Mouse (Mus musculus) stomach, embryonic 15.5 days (tissue): ENCODE results near the gene Cdc42ep2. TPM values are rescaled to one million over a fixed set of nuclear protein-coding genes. Genes with fewer than 3 reads are reported as not detected.

Experiments used
- ATAC-seq: fragments of 200-750 bp; cut with Nextera tagmentation; 2 replicates; pipeline ENCODE4 v1.8.0; 2017; ENCODE audit warnings: low read depth, moderate number of reproducible peaks, moderate TSS enrichment; ENCODE audit not compliant: insufficient read depth, low FRiP score
- H3K27ac ChIP-seq: fragments of 300-500 bp; sonication (generic); 2 replicates; pipeline ENCODE4 v1.5.1; 2015; ENCODE audit warnings: mild to moderate bottlenecking, inconsistent platforms
- H3K27me3 ChIP-seq: fragments of 300-500 bp; sonication (generic); replicated peaks from 2 replicates; pipeline ENCODE4 v1.6.1; 2015; ENCODE audit warnings: inconsistent platforms
- H3K36me3 ChIP-seq: fragments of 300-500 bp; sonication (generic); 2 replicates; pipeline ENCODE4 v1.6.1; 2015; ENCODE audit warnings: inconsistent platforms
- H3K4me1 ChIP-seq: fragments of 300-500 bp; sonication (generic); 2 replicates; pipeline ENCODE4 v1.6.1; 2015; ENCODE audit warnings: inconsistent platforms
- H3K4me2 ChIP-seq: fragments of 300-500 bp; sonication (generic); 2 replicates; pipeline ENCODE4 v1.6.1; 2015; ENCODE audit warnings: mild to moderate bottlenecking, inconsistent platforms
- H3K4me3 ChIP-seq: fragments of 300-500 bp; sonication (generic); replicated peaks from 2 replicates; pipeline ENCODE4 v1.5.1; 2015; ENCODE audit warnings: inconsistent platforms
- H3K9ac ChIP-seq: fragments of 300-500 bp; sonication (generic); 2 replicates; pipeline ENCODE4 v1.6.1; 2015; ENCODE audit warnings: inconsistent platforms
- H3K9me3 ChIP-seq: fragments of 300-500 bp; sonication (generic); 2 replicates; pipeline ENCODE4 v1.6.1; 2016; ENCODE audit warnings: inconsistent platforms
- WGBS: fragments of 180-500 bp; shearing (Covaris S2); methylation state at CpG from one replicate; pipeline ENCODE4 v1.1.7; 2015; 5-methylcytosine and 5-hydroxymethylcytosine counted together
- polyA plus RNA-seq: library from polyadenylated mRNA; unstranded; fragments of >200 nt; fragmentation: Nextera tagmentation; extraction: Ambion mirVana; gene quantifications from 2 replicates; pipeline ENCODE4 v1.2.1, GENCODE M21; 2015

Gene Cdc42ep2
- 9.6 and 11.0 TPM in 2 replicates for polyA plus RNA-seq

- peaks cover 35% of the 10 kb centered on the region for H3K4me1 ChIP-seq
- WGBS = 0% methylated on average over 18 of the region's 18 CpGs
Observed at GRCm38 (mm10) chr19:5924713-5925093, at the start of gene Cdc42ep2. Gene Cdc42ep2, minus strand, starts transcription at chr19:5924816.

GRCm38 (mm10) chr19:5967664-5968063 is 43.0 kb upstream of the Cdc42ep2 start:
- 78% methylated on average over 10 of the region's 10 CpGs for WGBS
- no peak overlapping the region for H3K9ac ChIP-seq
- ATAC-seq = peak; percentile 78; the same call in 1 of the 2 replicates
- no peak overlapping the region for H3K27ac ChIP-seq
- H3K4me3 ChIP-seq = no peak overlapping the region
- no peaks in the 10 kb centered on the region for H3K27me3 ChIP-seq
- H3K4me2 ChIP-seq = no peak overlapping the region
- peaks cover 13% of the 10 kb centered on the region for H3K4me1 ChIP-seq
- H3K36me3 ChIP-seq = no peaks in the 10 kb centered on the region
- no peaks in the 10 kb centered on the region for H3K9me3 ChIP-seq

More at GRCm38 (mm10) chr19:5924713-5925093, at the start of gene Cdc42ep2:
- ATAC-seq = peak; percentile 94
- peak within 1 kb of the TSS; percentile 86 for H3K4me2 ChIP-seq
- no peaks in the 10 kb centered on the region for H3K9me3 ChIP-seq
- peak within 1 kb of the TSS; percentile 89 for H3K27ac ChIP-seq
- H3K27me3 ChIP-seq = no peaks in the 10 kb centered on the region
- H3K4me3 ChIP-seq = peak within 1 kb of the TSS; percentile 58
- peak within 1 kb of the TSS; percentile 42; the same call in 1 of the 2 replicates for H3K9ac ChIP-seq
- H3K36me3 ChIP-seq = no peaks in the 10 kb centered on the region

GRCm38 (mm10) chr19:5966786-5967185 is 42.2 kb upstream of the Cdc42ep2 start:
- Histone ChIP-seq H3K9ac (no peak overlapping the region), H3K27me3 (no peaks in the 10 kb centered on the region), H3K27ac (no peak overlapping the region), H3K36me3 (no peaks in the 10 kb centered on the region), H3K4me2 (no peak overlapping the region), H3K9me3 (no peaks in the 10 kb centered on the region), H3K4me1 (peaks cover 17% of the 10 kb centered on the region), H3K4me3 (no peak overlapping the region)
- 0 out of 2 replicates have a peak, but pooled peaks have one; percentile 28 for ATAC-seq
- WGBS = 62% methylated on average over 6 of the region's 6 CpGs

GRCm38 (mm10) chr19:5965910-5966309 is 41.3 kb upstream of the Cdc42ep2 start:
- Histone ChIP-seq H3K4me3 (no peak overlapping the region), H3K27ac (no peak overlapping the region), H3K9ac (no peak overlapping the region), H3K36me3 (0 out of 2 replicates have a peak, but pooled peaks cover 3% of the 10 kb centered on the region), H3K9me3 (no peaks in the 10 kb centered on the region), H3K4me2 (no peak overlapping the region), H3K27me3 (no peaks in the 10 kb centered on the region), H3K4me1 (peaks cover 22% of the 10 kb centered on the region)
- WGBS = 94% methylated on average over 2 of the region's 2 CpGs
- ATAC-seq = no peak

- 9% methylated on average over 4 of the region's 4 CpGs for WGBS
- 0 out of 2 replicates have a peak, but pooled peaks have one; percentile 32 for ATAC-seq
- peak overlapping the region; percentile 72; the same call in 1 of the 2 replicates for H3K4me2 ChIP-seq
Observed at GRCm38 (mm10) chr19:5965280-5965679, 40.7 kb upstream of the Cdc42ep2 start.

GRCm38 (mm10) chr19:5964804-5965203 is 40.2 kb upstream of the Cdc42ep2 start:
- Histone ChIP-seq H3K4me2 (peak overlapping the region; percentile 72), H3K9me3 (no peaks in the 10 kb centered on the region), H3K4me3 (peak overlapping the region; percentile 67; the same call in 1 of the 2 replicates), H3K27ac (no peak overlapping the region), H3K36me3 (0 out of 2 replicates have a peak, but pooled peaks cover 3% of the 10 kb centered on the region), H3K9ac (no peak overlapping the region), H3K4me1 (peaks cover 22% of the 10 kb centered on the region), H3K27me3 (no peaks in the 10 kb centered on the region)
- 88% methylated on average over 2 of the region's 2 CpGs for WGBS
- no peak for ATAC-seq

More at GRCm38 (mm10) chr19:5965280-5965679, 40.7 kb upstream of the Cdc42ep2 start:
- H3K4me1 ChIP-seq = peaks cover 22% of the 10 kb centered on the region
- no peak overlapping the region for H3K4me3 ChIP-seq
- no peak overlapping the region for H3K27ac ChIP-seq
- H3K9ac ChIP-seq = no peak overlapping the region
- H3K9me3 ChIP-seq = no peaks in the 10 kb centered on the region
- no peaks in the 10 kb centered on the region for H3K27me3 ChIP-seq
- 0 out of 2 replicates have a peak, but pooled peaks cover 3% of the 10 kb centered on the region for H3K36me3 ChIP-seq

GRCm38 (mm10) chr19:5963883-5964562 is 39.4 kb upstream of the Cdc42ep2 start, which contains the start of gene Pola2:
Gene Pola2, minus strand, starts transcription at chr19:5964202.
- 0% methylated on average over 50 of the region's 50 CpGs for WGBS
- H3K27ac ChIP-seq = peak within 1 kb of the TSS; percentile 69
- peak; percentile 84 for ATAC-seq
- peak within 1 kb of the TSS; percentile 72 for H3K4me2 ChIP-seq
- peaks cover 5% of the 10 kb centered on the region for H3K36me3 ChIP-seq
- no peaks in the 10 kb centered on the region for H3K9me3 ChIP-seq
- peak within 1 kb of the TSS; percentile 51 for H3K9ac ChIP-seq
- peak within 1 kb of the TSS; percentile 67 for H3K4me3 ChIP-seq
- H3K27me3 ChIP-seq = no peaks in the 10 kb centered on the region
- H3K4me1 ChIP-seq = peaks cover 22% of the 10 kb centered on the region

GRCm38 (mm10) chr19:5962651-5963050 is 38.0 kb upstream of the Cdc42ep2 start:
- Histone ChIP-seq H3K4me3 (peak overlapping the region; percentile 67), H3K27me3 (no peaks in the 10 kb centered on the region)

GRCm38 (mm10) chr19:5957371-5957770 is 32.8 kb upstream of the Cdc42ep2 start:
- WGBS = 79% methylated on average over 5 of the region's 5 CpGs
- no peak for ATAC-seq
- Histone ChIP-seq H3K27ac (no peak overlapping the region), H3K27me3 (no peaks in the 10 kb centered on the region), H3K9ac (no peak overlapping the region), H3K36me3 (peaks cover 18% of the 10 kb centered on the region), H3K4me1 (peaks cover 18% of the 10 kb centered on the region), H3K4me2 (no peak overlapping the region), H3K4me3 (no peak overlapping the region), H3K9me3 (no peaks in the 10 kb centered on the region)

More at GRCm38 (mm10) chr19:5962651-5963050, 38.0 kb upstream of the Cdc42ep2 start:
- no peak for ATAC-seq
- Histone ChIP-seq H3K4me1 (peaks cover 22% of the 10 kb centered on the region), H3K4me2 (peak overlapping the region; percentile 72), H3K9me3 (no peaks in the 10 kb centered on the region), H3K27ac (no peak overlapping the region), H3K36me3 (peaks cover 14% of the 10 kb centered on the region), H3K9ac (no peak overlapping the region)
- 23% methylated on average over 1 of the region's 1 CpGs for WGBS

- no peak overlapping the region for H3K4me3 ChIP-seq
- peaks cover 16% of the 10 kb centered on the region for H3K4me1 ChIP-seq
- no peak overlapping the region for H3K4me2 ChIP-seq
- H3K27ac ChIP-seq = peak overlapping the region; percentile 63; the same call in 1 of the 2 replicates
- ATAC-seq = peak; percentile 45; the same call in 1 of the 2 replicates
- no peaks in the 10 kb centered on the region for H3K27me3 ChIP-seq
- WGBS = 27% methylated on average over 3 of the region's 3 CpGs
- H3K9ac ChIP-seq = no peak overlapping the region
- peaks cover 20% of the 10 kb centered on the region for H3K36me3 ChIP-seq
- no peaks in the 10 kb centered on the region for H3K9me3 ChIP-seq
Observed at GRCm38 (mm10) chr19:5956685-5957084, 32.1 kb upstream of the Cdc42ep2 start.

GRCm38 (mm10) chr19:5955704-5956670 is 31.4 kb upstream of the Cdc42ep2 start:
- peaks cover 11% of the 10 kb centered on the region for H3K4me1 ChIP-seq
- H3K4me3 ChIP-seq = peak overlapping the region; percentile 4; the same call in 1 of the 2 replicates
- H3K27me3 ChIP-seq = no peaks in the 10 kb centered on the region
- ATAC-seq = peak; percentile 59
- peak overlapping the region; percentile 39 for H3K4me2 ChIP-seq
- H3K9ac ChIP-seq = no peak overlapping the region
- H3K27ac ChIP-seq = peak overlapping the region; percentile 63
- H3K36me3 ChIP-seq = peaks cover 22% of the 10 kb centered on the region
- WGBS = 64% methylated on average over 28 of the region's 28 CpGs
- no peaks in the 10 kb centered on the region for H3K9me3 ChIP-seq
